Mouse (Mus musculus) 3T3-L1 (cell line): ENCODE results near the gene Stx5a.
A peak's percentile ranks its signal among the peaks of the same experiment; 100 is the strongest.
"Not testable (repeated sequence)": the region's sequence is repeated elsewhere in the genome, so short reads cannot be mapped to it uniquely, and the experiment has no call there.

ENCODE experiments used
- DNase-seq: peaks from one replicate; pipeline ENCODE4 v3.0.0-alpha.2; 2015; ENCODE audit warnings: low read depth, low spot score

The Stx5a gene

DNA sequence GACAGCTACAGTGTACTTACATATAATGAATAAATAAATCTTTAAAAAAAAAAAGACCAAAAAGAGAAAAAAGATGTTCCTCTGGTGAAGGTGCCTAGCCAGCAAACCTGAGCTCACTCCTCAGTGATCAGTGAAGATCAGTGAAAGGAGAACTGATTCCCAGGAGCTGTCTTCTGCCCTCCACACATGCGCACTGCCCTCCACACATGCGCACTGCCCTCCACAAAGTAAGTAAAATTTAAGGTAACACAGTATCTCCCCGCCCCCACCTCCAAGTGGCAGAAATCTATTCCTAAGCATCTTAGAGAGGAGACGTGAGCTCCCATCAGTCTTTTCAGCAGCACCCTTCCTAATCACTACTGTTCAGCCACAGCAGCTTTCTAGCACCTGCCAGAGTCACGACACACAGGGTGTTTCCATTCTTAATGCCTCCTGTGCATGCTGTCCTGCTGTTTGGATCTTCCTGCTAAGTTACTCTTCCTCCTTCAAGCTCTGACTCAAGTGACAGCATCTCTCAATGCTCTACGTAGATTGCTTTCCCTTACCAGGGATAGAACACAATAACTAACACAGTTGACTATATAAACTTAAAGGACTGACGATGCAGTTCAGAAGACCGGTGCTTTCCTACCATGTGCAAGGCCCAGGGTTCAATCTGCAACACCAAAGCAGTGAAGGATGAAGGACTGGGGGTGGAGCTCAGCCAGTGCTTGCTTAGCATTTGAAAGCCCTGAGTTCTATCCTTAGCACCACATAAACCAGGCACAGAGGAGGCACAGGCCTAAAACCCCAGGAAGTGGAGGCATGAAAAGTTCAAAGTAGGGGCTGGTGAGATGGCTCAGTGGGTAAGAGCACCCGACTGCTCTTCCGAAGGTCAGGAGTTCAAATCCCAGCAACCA lies 25.1 kb upstream of the Stx5a start:
- DNase-seq, result no peak

DNA sequence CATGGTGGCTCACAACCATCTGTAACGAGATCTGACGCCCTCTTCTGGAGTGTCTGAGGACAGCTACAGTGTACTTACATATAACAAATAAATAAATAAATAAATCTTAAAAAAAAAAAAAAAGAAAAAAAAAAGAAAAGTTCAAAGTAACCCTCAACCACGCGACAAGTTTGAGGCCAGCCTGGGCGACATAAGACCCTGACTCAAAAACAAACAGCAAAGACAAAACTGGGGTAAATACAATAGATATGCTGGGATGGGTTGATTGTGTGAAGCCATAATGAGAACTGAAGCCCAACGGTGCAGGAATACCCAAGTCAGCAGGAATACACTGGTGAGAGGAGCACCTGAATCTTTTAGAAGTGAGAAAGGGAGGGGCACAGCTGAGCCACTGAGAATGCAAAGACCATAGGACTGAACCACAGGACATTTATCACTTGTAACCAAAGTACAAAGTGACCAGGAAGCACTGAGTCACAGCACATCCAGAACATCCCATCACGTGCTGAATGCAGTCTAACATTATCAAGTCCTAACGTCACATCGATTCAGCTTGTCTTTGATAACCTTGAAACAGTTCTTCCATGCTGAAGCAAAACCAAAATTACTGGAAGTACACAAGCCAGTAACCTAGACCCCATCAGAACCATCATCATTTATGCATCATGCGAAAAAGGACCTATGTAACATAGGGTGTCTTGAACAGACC lies 24.3 kb upstream of the Stx5a start:
- no peak for DNase-seq

DNA sequence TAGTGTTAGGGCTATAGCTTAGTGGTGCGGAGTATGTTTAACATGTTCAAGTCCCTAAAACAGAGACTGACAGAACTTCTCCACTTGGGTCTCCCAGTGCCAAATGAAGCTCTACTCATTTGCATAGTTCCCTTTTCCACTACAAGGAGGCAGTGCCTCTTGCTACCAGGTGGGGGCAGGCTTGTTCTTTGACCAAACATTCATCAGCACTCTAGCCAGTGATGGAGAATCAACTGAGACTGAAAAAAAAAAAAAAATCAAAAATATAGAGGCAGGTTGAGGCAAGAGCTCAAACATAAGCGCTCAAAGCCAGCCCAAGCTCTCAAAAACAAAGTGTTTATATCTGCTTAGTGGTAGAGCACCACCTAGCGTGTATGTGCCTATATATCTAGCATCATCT lies 22.9 kb upstream of the Stx5a start:
- DNase-seq, result peak; percentile 90

DNA sequence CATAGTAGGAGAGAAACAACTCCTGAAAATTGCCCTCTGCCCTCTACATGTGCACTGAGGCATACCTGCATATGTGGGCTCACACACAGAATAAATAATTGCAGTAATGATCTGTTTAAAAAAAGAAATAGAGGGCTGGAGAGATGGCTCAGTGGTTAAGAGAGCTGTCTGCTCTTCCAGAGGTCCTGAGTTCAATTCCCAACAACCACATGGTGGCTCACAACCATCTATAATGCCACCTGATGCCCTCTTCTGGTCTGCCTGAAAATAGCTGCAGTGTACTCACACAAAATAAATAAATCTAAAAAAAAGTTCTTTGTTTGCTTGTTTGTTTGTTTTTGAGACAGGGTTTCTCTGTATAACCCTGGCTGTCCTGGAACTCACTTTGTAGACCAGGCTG lies 22.2 kb upstream of the Stx5a start:
- peak; percentile 64 for DNase-seq

DNA sequence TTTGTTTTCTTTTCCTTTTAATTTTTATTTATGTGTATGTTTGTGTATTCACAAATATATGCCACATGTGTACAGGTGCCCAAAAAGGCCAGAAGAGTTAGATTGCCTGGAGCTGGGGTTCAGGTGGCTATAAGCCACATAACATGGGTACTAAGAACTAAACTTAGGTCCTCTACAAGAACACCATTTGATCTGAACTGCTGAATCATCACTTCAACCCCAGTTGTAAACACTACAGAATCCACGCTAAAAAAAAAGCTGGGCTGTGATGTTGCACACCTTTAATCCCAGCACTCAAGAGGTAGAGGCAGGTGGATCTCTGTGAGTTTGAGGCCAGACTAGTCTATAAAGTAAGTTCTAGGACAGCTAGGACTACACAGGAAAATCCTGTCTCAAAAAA lies 19.8 kb upstream of the Stx5a start:
- no peak for DNase-seq

DNA sequence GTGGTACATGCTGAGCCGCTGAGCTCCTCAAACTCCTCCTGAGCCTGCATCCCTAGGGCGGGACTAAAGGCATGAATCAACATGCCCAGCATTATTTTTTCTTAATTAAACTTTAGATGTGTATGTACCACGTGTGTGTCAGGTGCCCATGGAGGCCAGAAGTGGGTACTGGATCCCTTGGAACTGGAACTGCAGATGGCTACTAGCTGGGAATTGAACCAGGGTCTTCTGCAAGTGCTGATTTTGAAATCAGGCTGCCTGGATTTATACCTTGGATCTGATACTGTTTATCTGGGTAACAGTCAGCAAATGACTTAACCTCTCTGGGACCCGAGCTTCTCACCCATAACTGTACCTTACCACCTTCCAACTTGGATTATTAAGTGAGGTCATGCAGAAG lies 19.2 kb upstream of the Stx5a start:
- DNase-seq, result peak; percentile 39

DNA sequence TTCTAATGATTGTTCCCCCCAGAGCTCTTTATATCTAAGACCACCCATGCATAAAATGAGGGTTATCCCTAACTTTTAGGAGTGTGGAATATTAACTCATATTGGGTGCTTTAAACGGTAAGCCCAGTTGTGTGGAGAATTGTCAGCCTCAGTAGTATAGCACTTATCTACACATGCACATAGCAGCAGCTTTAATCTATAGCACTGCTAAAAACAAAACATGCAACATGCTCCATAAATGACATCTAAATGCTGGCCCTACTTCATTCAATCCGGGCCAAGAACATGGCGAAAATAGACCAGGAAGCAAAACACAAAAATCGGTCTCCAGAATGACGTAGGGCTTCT lies 18.7 kb upstream of the Stx5a start:
- DNase-seq, result no peak

DNA sequence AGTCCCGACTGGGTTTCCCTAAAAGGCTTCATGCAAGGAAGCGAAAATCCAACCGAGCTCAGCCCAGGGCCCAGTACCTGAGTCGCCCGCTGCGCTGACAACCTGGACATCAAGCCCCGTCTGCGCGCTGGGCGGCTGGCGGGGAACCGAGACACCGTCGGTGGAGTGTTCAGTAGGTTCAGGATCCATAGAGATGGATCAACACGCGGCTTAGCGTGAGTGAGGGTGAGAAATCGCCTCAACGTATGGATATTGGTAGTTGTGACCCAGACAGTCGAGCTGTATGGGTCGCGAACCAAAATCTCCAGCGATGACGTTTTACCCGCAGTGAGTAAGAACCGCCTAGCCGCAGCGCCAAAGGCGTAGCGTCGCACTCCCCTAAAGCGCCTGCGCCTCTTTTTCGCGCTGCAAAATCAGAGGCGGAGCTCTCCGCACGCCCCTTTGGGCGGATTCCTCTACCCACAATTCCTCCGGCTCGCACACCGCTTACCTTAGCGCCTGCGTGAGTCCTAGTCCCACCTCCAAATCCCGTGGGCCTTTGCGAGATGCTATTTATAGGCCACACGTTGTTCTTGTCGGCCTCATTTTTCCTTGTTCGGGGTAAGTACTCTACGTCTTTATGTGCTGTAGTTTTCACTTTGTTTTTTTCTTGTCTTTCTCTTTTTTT lies 18.2 kb upstream of the Stx5a start, which contains the start of gene Slc3a2:
Gene Slc3a2 (minus strand): TSS at position 463 of the 667 bp plus-strand sequence.
- peak; percentile 99 for DNase-seq

DNA sequence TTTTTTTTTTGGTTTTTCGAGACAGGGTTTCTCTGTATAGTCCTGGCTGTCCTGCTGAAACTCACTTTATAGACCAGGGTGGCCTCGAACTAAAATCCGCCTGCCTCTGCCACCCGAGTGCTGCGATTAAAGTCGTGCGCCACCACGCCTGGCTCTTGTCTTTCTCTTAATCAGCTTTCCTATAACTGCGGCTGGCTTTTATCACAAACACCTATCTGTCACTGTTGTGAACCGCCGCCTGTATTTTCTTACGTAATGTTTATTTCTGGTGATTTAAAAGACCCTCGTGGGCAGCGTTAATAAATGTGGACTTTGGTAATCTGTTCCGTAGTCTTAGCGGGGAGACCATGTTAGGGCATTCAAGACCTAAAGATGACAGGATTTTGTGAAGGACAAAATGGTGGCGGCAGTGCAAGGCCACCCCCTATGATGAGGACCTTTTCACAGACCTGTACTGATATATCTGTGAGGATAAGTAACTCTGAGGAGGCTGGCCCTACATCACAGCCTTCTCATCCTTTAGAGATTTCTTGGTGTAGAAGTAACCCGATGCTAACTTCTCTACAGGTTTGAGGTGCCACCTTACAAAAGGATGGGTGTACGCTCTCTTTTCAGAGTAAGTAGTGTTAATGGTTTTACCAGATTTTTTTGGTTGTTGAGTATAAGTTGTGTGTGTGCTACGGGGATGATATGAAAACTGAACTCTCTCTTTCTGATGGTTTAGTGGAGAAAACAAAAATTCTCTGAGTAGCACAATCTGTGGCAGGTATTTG lies 17.5 kb upstream of the Stx5a start:
- DNase-seq, result peak; percentile 45

DNA sequence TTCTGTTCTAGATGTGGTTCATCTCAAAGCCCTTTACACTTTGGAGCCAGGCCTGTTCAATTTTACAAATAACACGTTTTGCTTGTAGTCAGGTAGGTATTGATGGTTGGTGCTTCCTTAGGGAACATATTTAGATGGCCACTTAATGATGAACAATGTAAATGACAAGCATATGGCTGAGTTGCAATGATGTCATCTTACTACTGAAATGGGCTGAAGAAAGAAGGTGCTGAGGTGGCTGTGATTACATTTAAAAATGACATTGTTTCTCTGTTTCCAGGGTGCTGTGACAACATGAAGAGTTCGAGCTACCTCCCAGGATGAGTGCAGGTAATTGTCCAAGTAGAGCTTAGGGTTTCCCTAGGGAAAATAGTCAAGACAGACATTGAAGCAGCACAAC lies 16.8 kb upstream of the Stx5a start:
- DNase-seq, result peak; percentile 34

DNA sequence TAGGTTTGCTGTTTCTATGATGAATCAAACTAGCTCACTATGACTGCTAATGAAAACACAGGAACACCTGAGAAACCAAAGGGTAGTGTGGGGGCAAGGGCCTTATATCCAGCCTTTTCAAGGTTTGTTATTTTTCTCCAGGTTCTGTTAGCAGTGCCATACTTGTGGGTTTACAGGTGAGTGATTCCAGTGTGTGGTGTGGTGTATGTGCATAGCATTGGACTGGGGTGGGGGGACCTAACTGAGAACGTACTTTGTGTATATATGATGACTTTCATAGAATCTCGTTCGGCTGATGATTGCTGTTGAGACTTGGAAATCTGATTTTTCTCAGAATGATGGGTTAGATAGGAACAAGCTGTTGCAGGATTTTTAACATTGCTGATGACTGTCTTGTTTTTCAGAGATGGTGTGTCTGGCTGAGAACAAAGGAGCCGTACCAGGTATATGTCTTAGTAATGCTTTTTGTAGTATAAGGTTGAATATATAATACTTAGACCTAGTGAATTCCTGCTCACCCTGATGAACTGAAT lies 16.1 kb upstream of the Stx5a start:
- no peak for DNase-seq

DNA sequence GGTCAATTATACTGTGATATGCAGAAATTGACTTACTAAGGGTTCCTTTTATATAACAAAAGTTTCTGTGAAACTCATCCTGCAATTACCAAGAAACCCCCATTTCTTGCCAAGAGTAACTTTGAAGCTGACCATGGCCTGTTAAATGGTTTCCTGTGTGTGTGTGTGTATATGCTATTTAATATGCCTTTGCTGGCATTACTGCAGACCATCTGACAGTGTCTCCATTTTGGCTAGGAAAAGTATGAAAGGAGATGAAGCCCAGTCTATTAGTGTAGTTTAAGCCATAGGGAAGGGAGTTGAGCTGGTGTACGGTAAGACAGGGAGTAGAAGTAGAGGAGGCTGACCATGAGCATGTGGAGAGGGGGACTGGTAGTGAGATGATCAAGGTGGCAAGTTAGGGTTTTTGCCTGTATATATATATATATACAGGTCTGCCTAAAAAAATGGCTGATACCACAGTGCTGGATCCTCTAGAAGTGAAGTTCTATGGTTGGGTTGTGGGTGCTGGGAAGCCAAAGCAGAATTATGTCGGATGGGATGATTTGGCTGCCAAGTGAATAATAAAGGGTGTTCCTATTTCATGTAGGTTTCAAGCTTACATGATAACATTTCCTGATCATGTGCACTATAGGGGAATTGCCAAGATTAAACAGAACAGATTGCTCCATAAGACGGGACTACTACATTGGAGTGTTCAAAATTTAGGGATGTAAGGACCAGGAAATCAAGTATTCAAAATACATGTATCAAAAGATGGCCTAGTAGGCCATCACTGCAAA lies 14.4 kb upstream of the Stx5a start:
- DNase-seq, result peak; percentile 51

DNA sequence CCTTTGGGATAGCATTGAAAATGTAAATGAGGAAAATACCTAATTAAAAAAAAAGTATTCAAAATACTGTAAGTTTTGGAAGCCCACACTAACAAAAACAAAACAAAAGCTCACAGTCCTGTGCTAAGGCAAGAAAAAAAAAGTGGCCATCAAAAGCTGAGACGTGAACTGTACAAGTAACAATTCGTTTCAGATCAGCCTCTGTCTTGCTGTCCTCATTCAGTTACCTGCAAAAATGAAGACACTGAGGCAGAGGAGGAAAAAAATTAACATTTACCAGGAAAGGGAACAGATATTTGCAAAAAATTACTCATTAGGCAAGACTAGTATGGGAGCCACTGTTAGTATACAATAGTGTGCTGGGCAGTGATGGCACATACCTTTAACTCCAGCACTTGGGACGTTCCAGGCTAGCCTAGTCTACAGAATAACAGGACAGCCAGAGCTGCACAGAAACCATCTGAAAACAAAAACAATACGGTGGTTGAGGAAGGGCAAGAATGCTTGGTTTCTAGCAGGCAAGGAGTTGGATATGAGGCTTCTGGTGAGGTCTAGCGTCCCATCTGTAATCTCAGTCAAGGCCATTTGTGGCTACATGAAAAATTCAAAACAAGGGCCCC lies 13.6 kb upstream of the Stx5a start:
- DNase-seq, result peak; percentile 57

DNA sequence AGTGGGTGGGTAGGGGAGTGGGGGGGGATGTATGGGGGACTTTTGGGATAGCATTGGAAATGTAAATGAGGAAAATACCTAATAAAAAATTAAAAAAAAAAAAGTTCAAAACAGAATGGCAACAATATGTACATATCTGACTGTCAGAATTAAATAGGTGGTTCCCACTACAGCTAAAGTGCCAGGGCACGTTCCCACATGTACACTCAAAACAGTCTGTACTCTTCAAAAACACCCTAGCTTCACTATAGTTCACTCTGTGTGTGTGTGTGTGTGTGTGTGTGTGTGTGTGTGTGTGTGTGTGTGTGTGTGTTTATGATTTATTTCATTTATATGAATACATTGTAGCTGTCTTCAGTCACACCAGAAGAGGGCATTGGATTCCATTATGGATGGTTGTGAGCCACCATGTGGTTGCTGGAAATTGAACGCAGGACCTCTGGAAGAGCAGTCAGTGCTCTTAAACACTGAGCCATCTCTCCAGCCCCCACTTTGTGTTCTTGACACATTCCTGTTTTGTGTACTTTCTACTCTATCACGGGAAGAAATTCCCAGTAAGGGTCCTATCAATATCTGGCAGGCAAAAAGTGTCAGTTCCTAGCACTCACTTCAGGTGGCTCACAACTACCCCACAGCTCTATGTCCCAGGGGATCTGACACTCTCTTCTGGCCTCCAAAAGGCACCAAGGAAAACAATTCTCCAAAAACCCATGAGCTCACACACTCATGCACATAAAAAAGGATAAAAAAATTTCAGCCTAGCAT lies 12.7 kb upstream of the Stx5a start:
- not testable (repeated sequence) for DNase-seq

DNA sequence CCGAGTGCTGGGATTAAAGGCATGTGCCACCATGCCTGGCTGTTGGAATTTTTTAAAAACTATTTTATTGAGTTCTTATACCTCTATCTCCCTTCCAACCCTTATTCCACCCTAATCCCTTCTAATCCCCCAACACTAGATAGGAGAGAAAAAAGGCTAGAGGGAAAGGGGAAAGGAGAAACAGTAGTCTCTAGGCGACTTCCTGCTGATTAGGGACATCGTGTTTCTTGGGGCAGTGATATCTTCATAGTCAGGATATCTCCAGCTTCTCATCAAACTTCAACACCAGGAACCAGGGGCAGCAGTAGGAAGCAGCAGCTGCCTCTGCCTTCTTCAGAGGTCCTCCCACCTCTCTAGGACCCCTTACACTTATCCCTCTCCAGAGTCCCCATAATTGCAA lies 6.9 kb upstream of the Stx5a start:
- no peak for DNase-seq

DNA sequence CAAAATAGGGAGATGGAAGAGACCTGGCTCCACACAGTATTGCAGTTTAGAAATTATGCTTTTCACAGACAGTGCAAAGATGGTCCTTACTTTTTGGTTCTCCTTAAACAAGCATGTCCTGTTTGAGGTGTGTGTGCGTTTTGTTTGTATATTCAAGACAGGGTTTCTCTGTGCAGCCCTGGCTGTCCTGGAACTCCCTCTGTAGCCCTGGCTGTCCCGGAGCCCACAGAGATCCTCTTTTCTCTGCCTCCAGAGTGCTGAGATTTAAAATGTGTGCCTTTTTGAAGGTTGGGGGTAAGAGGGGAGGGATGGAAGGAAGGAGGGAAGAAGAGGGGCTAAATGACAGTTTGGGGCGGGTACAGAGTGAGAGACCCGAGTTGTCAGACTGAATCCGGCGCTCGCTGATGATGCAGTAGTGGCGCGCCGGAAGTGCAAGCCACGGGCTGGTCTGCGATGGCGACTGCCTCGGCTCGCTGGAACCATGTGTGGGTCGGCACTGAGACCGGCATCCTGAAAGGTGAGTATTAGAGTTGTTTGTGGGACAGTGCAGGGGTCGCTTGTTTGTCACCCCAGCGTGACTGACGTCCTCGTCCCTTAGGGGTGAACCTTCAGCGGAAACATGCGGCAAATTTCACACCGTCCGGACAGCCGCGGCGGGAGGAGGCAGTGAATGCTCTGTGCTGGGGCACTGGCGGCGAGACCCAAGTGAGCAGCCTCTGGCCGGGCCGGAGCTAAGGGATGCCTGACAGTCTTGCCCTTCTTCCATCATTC lies 5.6 kb upstream of the Stx5a start, which contains the start of gene Wdr74:
Gene Wdr74 (plus strand): TSS at position 439 of the 771 bp plus-strand sequence.
- peak; percentile 92 for DNase-seq

DNA sequence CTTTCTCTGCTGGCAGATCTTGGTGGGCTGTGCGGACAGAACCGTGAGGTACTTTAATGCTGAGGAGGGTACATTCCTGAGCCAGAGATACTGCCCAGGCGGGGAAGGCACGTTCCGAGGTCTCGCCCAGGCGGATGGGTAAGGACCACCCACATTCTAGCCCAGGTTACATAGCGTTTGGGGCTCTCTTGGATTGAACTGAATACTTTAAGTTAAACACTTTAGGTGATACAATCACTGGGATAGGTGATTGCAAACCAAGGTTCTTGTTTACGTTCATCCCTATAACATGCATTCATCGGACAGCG lies 5.1 kb upstream of the Stx5a start:
- no peak for DNase-seq

DNA sequence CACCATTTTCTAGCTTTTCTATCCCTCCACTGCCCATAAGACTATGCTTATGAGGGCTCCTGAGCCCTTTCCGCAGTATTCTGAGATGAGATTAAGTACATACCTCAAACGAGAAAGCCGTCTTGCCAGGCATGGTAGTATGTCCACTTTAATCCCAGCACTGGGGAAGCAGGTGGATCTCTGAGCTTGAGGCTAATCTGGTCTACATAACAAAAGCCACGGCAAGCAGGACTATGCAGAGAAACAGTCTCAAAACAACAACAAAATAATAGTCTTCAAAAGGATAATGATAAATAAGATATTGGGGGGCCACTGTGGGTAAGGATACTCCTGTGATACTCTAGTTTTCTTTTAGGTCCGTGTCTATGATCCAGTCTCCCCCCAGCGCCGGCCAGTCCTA lies 2.3 kb upstream of the Stx5a start:
- DNase-seq, result no peak

DNA sequence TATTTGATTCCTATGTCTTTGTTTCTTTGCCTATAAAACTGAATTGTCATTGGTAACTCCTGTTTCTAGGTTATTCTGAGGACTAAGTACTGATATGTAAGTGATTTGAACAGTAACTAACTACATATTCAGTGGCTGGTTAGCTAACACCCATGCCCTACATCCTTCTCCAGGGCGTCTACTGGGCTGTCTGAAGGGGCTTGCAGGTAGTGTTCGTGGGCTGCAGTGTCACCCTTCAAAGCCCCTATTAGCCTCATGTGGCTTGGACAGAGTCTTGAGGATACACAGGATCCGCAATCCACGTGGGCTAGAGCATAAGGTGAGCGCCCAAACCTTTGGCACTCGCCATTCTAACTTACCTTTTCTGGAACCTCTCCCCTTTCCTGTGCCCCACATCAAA lies 1.6 kb upstream of the Stx5a start:
- DNase-seq, result no peak
